Mouse (Mus musculus) midbrain, embryonic 13.5 days (tissue): ENCODE data around the gene Atg16l2. TPM values are rescaled to one million over a fixed set of nuclear protein-coding genes. Genes with fewer than 3 reads are reported as not detected.

Experiments used
- ATAC-seq: fragments of 200-750 bp; cut with Nextera tagmentation; 2 replicates; pipeline ENCODE4 v1.8.0; 2017; ENCODE audit warnings: mild to moderate bottlenecking, moderate TSS enrichment, moderate library complexity
- H3K27ac ChIP-seq: fragments of 300-500 bp; sonication (generic); 2 replicates; pipeline ENCODE4 v1.5.1; 2015; ENCODE audit warnings: inconsistent platforms, mild to moderate bottlenecking, moderate library complexity
- H3K27me3 ChIP-seq: fragments of 300-500 bp; sonication (generic); 2 replicates; pipeline ENCODE4 v1.6.1; 2015; ENCODE audit warnings: mild to moderate bottlenecking, inconsistent platforms
- H3K36me3 ChIP-seq: fragments of 300-500 bp; sonication (generic); 2 replicates; pipeline ENCODE4 v1.6.1; 2015; ENCODE audit warnings: mild to moderate bottlenecking, inconsistent platforms
- H3K4me1 ChIP-seq: fragments of 300-500 bp; sonication (generic); replicated peaks from 2 replicates; pipeline ENCODE4 v1.6.1; 2015; ENCODE audit warnings: inconsistent platforms
- H3K4me2 ChIP-seq: fragments of 300-500 bp; sonication (generic); replicated peaks from 2 replicates; pipeline ENCODE4 v1.6.1; 2015; ENCODE audit warnings: moderate library complexity, mild to moderate bottlenecking, inconsistent platforms
- H3K4me3 ChIP-seq: fragments of 300-500 bp; sonication (generic); replicated peaks from 2 replicates; pipeline ENCODE4 v1.5.1; 2015; ENCODE audit warnings: mild to moderate bottlenecking, inconsistent platforms
- H3K9ac ChIP-seq: fragments of 300-500 bp; sonication (generic); replicated peaks from 2 replicates; pipeline ENCODE4 v1.6.1; 2015; ENCODE audit warnings: mild to moderate bottlenecking, inconsistent platforms
- H3K9me3 ChIP-seq: fragments of 300-500 bp; sonication (generic); 2 replicates; pipeline ENCODE4 v1.6.1; 2016; ENCODE audit warnings: mild to moderate bottlenecking, inconsistent platforms
- WGBS: fragments of 180-500 bp; shearing (Covaris S2); methylation state at CpG from one replicate; pipeline ENCODE4 v1.1.7; 2015; 5-methylcytosine and 5-hydroxymethylcytosine counted together
- polyA plus RNA-seq: library from polyadenylated mRNA; unstranded; fragments of >200 nt; fragmentation: Nextera tagmentation; extraction: Ambion mirVana; gene quantifications from 2 replicates; pipeline ENCODE4 v1.2.1, GENCODE M21; 2015

The Atg16l2 gene
- polyA plus RNA-seq, 1 experiment from 2014 or later, result 16.8 TPM

DNA sequence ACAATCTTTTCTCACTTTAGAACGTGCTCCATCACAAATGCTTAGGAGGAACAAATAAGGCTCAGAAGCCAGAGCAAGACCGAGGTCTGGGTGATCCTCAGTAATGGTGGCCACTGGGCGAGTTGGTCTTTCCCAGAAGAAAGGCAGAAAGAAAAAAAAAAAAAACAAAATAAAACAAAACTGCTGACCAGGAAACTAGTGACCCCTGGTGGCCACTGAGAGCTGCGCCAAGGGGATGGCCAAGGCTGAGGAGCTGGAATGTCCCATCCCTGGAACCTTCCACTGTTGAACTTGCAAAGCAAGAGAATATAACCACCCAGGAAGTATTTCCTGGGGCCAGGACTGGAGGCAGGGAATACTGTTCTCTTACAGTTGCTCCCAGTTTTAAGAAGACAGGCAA, 13.6 kb downstream of the Atg16l2 start:
- peaks cover 40% of the 10 kb centered on the region for H3K36me3 ChIP-seq
- H3K4me1 ChIP-seq, result no peaks in the 10 kb centered on the region
- H3K9me3 ChIP-seq, result no peaks in the 10 kb centered on the region
- H3K27ac ChIP-seq, result no peak overlapping the region
- no peaks in the 10 kb centered on the region for H3K27me3 ChIP-seq
- WGBS, result 33% methylated on average over 4 of the region's 4 CpGs
- H3K9ac ChIP-seq, result no peak overlapping the region
- peak; percentile 37; the same call in 1 of the 2 replicates for ATAC-seq
- H3K4me3 ChIP-seq, result no peak overlapping the region
- H3K4me2 ChIP-seq, result no peak overlapping the region

DNA sequence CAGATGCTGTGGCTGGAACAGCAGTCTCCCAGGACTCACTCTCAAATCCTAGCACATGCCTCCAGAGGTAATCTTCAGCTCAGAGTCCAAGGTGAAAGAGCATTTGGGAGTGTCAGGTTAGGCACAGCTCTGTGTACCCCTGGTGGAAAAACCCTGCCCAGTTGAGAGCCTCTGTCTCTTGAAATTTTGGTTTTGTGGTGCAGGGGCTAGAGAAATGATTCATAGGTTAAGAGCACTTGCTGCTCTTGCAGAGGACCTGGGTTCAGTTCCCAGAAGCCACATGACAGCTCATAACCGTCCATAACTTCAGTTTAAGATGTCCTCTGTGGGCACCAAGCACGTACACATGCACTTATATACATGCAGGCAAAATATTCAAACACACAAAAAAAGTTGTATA, 14.2 kb downstream of the Atg16l2 start:
- Histone ChIP-seq H3K4me2 (no peak overlapping the region), H3K27ac (no peak overlapping the region), H3K4me3 (no peak overlapping the region), H3K9ac (no peak overlapping the region), H3K9me3 (no peaks in the 10 kb centered on the region), H3K36me3 (peaks cover 42% of the 10 kb centered on the region), H3K4me1 (no peaks in the 10 kb centered on the region), H3K27me3 (no peaks in the 10 kb centered on the region)
- no peak for ATAC-seq
- WGBS, result 88% methylated on average over 2 of the region's 2 CpGs

DNA sequence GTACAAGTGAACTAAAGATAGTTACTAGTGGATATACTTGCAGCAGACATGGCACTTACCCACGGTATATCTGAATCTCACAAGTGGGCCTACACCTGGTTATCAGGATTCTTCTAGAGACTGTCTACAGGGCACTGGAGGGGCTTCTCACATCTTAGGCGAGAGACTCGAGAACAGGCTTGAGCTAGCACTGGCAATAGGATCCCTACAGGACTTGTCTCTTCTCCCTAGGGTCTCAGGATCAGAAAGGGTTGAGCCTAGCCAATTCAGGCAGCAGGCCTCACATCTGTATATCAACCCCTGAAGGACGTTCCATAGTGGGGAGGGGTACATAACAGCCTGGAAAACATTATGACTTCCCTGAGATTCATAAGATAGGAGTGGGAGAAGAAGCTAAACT, 15.2 kb downstream of the Atg16l2 start:
- Histone ChIP-seq H3K27ac (no peak overlapping the region), H3K36me3 (peaks cover 47% of the 10 kb centered on the region)
- WGBS, result 89% methylated on average over 4 of the region's 4 CpGs

DNA sequence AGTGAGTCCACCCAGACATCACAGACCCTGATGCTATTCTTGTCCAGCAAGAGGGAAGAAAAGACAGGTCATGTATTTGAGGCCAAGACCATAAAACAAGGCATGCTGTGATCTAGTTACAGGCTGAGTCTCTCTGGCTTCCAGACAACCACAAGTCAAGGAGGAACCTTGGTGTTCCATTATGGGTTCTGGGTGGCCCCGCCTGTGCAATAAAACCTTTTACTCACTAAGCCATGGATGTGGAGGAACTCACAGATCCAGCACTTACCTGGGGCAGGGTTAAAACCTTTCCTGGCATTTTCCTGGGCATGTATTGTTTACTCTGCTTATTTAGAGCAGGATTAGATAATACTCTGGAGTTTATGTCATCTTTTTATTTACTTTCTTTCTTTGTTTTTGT, 17.5 kb downstream of the Atg16l2 start:
- no peaks in the 10 kb centered on the region for H3K9me3 ChIP-seq
- 100% methylated on average over 1 of the region's 1 CpGs for WGBS
- H3K4me3 ChIP-seq, result no peak overlapping the region
- H3K27me3 ChIP-seq, result no peaks in the 10 kb centered on the region
- no peak overlapping the region for H3K9ac ChIP-seq
- no peak overlapping the region for H3K4me2 ChIP-seq
- H3K27ac ChIP-seq, result no peak overlapping the region
- no peaks in the 10 kb centered on the region for H3K4me1 ChIP-seq
- H3K36me3 ChIP-seq, result peaks cover 50% of the 10 kb centered on the region
- no peak for ATAC-seq

More for the DNA sequence above, 15.2 kb downstream of the Atg16l2 start:
- H3K9ac ChIP-seq, result no peak overlapping the region
- H3K4me1 ChIP-seq, result no peaks in the 10 kb centered on the region
- H3K9me3 ChIP-seq, result no peaks in the 10 kb centered on the region
- no peak for ATAC-seq
- H3K4me2 ChIP-seq, result no peak overlapping the region
- H3K4me3 ChIP-seq, result no peak overlapping the region
- no peaks in the 10 kb centered on the region for H3K27me3 ChIP-seq

DNA sequence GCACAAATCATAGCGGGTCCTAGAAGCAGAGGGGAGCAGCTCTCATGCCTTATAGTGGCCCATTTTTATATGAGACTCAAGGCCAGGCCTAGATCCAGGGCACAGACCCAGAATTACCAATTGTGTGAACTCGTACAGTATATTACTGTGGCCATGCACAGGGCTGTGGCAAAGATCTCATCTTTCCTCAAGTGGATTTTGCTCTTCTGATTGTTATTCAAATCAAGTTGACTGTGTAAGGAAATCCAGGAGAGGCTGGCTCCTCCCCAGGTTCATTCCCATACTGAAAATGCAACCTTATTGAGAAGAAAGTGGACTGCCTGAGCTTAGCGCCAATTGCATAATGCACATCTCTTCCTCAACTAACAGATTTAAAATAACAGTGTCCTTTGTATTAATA, 19.3 kb downstream of the Atg16l2 start:
- ATAC-seq, result no peak
- no peak overlapping the region for H3K4me3 ChIP-seq
- H3K27ac ChIP-seq, result no peak overlapping the region
- no peak overlapping the region for H3K9ac ChIP-seq
- no peak overlapping the region for H3K4me2 ChIP-seq
- H3K4me1 ChIP-seq, result no peaks in the 10 kb centered on the region
- no peaks in the 10 kb centered on the region for H3K9me3 ChIP-seq
- peaks cover 68% of the 10 kb centered on the region for H3K36me3 ChIP-seq
- WGBS, result 85% methylated on average over 3 of the region's 3 CpGs
- H3K27me3 ChIP-seq, result no peaks in the 10 kb centered on the region

DNA sequence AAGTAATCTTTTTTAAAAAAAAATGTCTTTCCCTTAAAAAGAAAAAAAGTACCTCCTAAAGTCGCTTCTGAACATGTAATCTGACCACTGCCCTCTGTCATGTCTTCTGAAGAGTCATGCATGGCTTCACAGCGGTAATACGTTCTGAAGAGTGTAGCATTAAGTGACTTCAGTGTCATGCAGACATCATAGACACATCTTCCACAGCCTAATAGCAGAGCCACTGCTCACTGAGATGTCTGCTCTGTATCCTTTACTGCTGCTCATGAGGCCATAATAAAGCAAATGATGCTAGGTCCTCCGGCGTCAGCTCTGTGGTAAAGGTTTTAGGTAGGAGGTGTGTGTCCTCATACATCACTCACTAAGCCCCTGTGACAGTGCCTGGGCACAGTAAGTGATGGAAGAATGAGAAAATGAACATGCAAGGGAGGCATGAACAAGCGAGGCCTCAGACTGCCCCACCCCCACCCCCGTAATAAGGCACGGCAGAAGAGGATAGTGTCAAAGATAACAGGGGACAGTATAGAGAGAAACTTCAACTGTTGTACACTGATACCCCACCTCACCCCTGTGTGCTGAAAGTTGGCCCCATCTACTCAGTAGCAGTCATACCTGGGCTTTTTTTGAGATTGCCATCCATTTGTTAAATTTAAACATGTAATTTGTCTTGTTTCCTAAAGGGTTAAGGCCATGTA, 29.4 kb downstream of the Atg16l2 start:
- Histone ChIP-seq H3K4me2 (no peak overlapping the region), H3K4me1 (no peaks in the 10 kb centered on the region), H3K27ac (no peak overlapping the region), H3K4me3 (no peak overlapping the region), H3K27me3 (no peaks in the 10 kb centered on the region), H3K9me3 (no peaks in the 10 kb centered on the region), H3K36me3 (peaks cover 46% of the 10 kb centered on the region), H3K9ac (no peak overlapping the region)
- 94% methylated on average over 8 of the region's 8 CpGs for WGBS
- ATAC-seq, result no peak

DNA sequence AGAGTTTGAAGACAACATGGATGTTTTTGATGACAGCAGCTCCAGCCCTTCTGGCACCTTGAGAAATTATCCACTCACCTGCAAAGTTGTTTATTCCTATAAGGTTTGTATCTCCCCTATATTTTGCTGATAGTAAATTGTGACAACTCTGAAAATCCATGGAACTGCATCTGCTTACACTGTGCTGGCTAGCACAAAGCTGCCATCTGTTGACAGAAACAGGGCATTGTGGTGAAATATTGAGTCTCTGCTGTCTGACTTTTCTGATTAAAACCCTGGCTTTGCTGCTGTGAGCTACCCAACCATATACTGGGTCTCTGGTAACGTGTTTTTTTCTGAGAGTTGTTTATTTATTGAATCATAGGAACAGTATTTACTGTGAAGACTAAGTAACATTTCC, 30.4 kb downstream of the Atg16l2 start:
- Histone ChIP-seq H3K36me3 (peaks cover 36% of the 10 kb centered on the region), H3K4me1 (no peaks in the 10 kb centered on the region), H3K4me2 (no peak overlapping the region), H3K27ac (no peak overlapping the region), H3K9me3 (no peaks in the 10 kb centered on the region), H3K27me3 (no peaks in the 10 kb centered on the region), H3K4me3 (no peak overlapping the region), H3K9ac (no peak overlapping the region)
- WGBS, result 89% methylated on average over 1 of the region's 1 CpGs
- no peak for ATAC-seq

DNA sequence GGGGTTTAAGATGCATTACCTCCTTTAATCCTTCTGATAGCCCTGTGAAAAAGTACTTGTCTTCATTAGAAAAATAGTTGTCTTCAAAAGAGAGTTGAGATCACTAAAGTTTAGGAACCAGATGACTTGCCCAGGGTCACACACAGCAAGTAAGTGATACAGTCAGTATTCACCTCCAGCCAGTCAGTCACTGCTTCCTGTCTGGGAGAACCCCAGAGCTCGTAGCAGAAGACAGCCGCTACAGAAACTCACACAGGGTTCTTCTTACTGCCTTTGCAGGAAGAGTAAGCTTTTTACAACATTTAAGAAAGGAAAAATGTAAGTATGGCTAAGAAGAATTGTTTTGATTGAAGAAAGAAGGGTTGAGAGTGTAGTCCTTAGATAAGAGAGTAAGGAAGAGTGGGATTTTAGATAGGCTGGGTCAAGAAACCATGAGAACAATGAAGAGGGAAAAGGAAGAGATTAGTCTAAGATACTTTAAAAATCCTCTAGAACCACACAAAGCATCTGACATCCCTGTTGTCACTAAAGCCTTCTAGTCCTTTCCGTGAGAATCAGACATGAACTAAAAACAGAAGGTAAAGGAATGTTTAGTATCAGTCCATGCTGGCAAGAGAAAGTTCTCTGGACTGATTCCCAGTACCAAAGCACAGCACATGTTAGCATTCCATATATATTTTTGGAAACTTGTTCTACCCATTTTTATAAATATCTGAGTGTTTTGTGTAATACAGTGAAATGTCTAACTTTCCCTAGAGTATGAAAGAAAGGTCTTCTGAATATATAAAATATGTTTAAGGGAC, 34.4 kb downstream of the Atg16l2 start:
- Histone ChIP-seq H3K27ac (no peak overlapping the region), H3K9me3 (no peaks in the 10 kb centered on the region), H3K4me3 (no peak overlapping the region), H3K4me1 (peaks cover 3% of the 10 kb centered on the region; the same call in 1 of the 2 replicates), H3K27me3 (no peaks in the 10 kb centered on the region), H3K36me3 (peaks cover 13% of the 10 kb centered on the region), H3K4me2 (no peak overlapping the region), H3K9ac (no peak overlapping the region)
- WGBS, result 81% methylated on average over 3 of the region's 3 CpGs
- no peak for ATAC-seq

DNA sequence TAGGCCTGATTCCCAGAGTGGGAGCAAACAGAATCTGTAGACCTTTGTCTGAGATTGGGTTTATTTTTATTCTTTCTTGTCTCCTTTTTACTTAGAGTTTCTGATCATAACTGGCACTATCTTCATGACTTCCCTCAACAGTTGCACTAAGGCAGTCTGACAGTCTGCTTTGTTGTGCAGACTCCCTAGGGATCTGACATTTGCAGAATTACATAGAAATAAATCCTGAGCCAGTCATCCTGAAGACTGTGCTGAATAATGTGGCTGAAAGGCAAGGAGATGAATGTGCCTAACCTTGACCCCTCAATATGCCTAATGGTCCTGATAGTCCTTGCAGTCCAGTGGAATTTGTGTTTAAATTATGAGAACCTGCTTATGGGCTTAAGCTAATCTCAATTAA, 38.5 kb downstream of the Atg16l2 start:
- H3K9me3 ChIP-seq, result no peaks in the 10 kb centered on the region
- no peak overlapping the region for H3K27ac ChIP-seq
- peaks cover 3% of the 10 kb centered on the region; the same call in 1 of the 2 replicates for H3K4me1 ChIP-seq
- no peaks in the 10 kb centered on the region for H3K27me3 ChIP-seq
- no peak for ATAC-seq
- H3K4me2 ChIP-seq, result no peak overlapping the region
- peaks cover 30% of the 10 kb centered on the region for H3K36me3 ChIP-seq
- H3K9ac ChIP-seq, result no peak overlapping the region
- no peak overlapping the region for H3K4me3 ChIP-seq

DNA sequence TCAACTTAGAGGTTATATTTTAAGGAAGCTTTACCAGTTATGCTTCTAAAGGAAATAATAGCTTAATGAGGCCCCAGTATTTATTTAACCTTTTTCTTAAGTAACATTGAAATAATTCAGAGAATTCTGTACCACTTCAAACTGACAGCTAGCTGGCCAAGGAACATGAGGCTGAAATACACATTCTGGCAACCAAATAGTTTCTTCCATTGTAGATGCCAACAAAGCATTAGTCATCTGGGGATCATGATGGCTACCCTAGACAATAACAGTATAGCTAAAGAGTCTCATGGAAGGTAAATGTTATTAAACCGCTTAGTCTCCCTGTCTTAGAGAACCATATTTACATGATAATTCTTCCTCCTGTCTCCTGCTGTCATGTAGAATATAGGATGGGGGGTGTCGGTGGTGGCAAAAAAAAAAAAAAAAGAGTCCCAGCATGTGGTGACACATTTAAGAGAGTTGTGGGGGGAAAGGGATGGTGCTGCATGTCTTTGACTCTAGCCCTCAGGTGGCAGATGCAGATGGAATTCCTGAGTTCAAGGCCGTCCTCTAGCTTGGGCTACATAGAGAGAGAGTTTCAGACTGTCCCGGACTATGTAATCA, 40.0 kb downstream of the Atg16l2 start:
- ATAC-seq, result no peak
- no peaks in the 10 kb centered on the region for H3K27me3 ChIP-seq

DNA sequence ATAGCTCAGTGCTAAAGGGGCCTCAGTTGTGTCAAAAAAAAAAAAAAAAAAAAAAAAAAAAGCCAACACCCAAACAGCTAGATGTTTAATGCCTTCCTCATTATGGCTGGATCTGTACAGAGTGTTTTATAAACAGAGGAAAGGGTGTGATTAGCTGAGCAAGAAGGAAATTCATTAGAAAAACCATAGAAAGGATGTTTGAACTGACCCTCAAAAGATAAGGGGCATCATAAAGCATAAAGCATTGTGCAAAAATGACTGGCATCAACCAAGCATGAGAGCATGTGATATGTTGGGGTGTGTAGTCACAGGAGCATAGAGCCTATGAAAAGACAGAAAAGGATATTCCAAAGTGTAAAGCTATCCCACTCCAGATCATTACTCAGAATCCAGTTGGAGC, 43.6 kb downstream of the Atg16l2 start:
- Histone ChIP-seq H3K4me3 (no peak overlapping the region), H3K36me3 (peaks cover 46% of the 10 kb centered on the region)

More for the DNA sequence above, 40.0 kb downstream of the Atg16l2 start:
- Histone ChIP-seq H3K27ac (no peak overlapping the region), H3K4me2 (no peak overlapping the region), H3K9me3 (no peaks in the 10 kb centered on the region), H3K9ac (no peak overlapping the region), H3K4me1 (peaks cover 3% of the 10 kb centered on the region; the same call in 1 of the 2 replicates), H3K4me3 (no peak overlapping the region), H3K36me3 (peaks cover 30% of the 10 kb centered on the region)
- WGBS, result 71% methylated on average over 4 of the region's 4 CpGs

DNA sequence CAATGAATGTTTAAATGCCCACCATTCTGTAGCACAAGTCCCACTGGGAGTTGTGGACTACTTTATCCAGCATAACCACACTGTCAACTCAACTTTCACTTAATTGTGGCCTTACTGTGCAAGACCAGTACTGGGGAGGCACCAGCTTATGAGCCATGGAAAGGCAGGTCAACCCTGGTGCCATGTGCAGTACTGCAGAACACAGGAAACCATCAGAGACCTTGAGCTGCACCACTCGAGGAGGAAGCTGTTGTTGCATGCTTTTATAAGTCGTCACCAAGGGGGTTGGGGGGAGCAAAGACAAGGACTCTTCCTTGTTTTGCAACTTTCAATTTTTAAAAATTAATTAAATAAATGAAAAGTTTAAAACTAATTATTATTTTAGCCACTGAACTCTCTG, 49.0 kb downstream of the Atg16l2 start:
- H3K27ac ChIP-seq, result no peak overlapping the region
- H3K36me3 ChIP-seq, result peaks cover 34% of the 10 kb centered on the region
- whole genome bisulfite sequencing, result 83% methylated on average over 2 of the region's 2 CpGs

More for the DNA sequence above, 43.6 kb downstream of the Atg16l2 start:
- no peak for ATAC-seq
- Histone ChIP-seq H3K9me3 (no peaks in the 10 kb centered on the region), H3K4me1 (peaks cover under 1% of the 10 kb centered on the region; the same call in 1 of the 2 replicates), H3K9ac (no peak overlapping the region), H3K4me2 (no peak overlapping the region), H3K27me3 (no peaks in the 10 kb centered on the region), H3K27ac (no peak overlapping the region)

More for the DNA sequence above, 49.0 kb downstream of the Atg16l2 start:
- no peak overlapping the region for H3K4me3 ChIP-seq
- no peak overlapping the region for H3K9ac ChIP-seq
- no peaks in the 10 kb centered on the region for H3K27me3 ChIP-seq
- no peak overlapping the region for H3K4me2 ChIP-seq
- no peak for ATAC-seq
- H3K4me1 ChIP-seq, result no peaks in the 10 kb centered on the region
- H3K9me3 ChIP-seq, result no peaks in the 10 kb centered on the region
